Mouse (Mus musculus) intestine, postnatal 0 days (tissue): ENCODE data around the gene Vmn2r16. TPM values are rescaled to one million over a fixed set of nuclear protein-coding genes. Genes with fewer than 3 reads are reported as not detected.

ENCODE experiments used
- ATAC-seq: fragments of 200-750 bp; cut with Nextera tagmentation; 2 replicates; pipeline ENCODE4 v1.8.0; 2017; ENCODE audit warnings: mild to moderate bottlenecking, moderate TSS enrichment, moderate library complexity
- H3K27ac ChIP-seq: fragments of 300-500 bp; sonication (generic); 2 replicates; pipeline ENCODE4 v1.5.1; 2014; ENCODE audit warnings: mild to moderate bottlenecking, low read depth, low read length, moderate library complexity
- H3K27me3 ChIP-seq: fragments of 300-500 bp; sonication (generic); replicated peaks from 2 replicates; pipeline ENCODE4 v1.6.1; 2014; ENCODE audit warnings: low read length, mixed read lengths; ENCODE audit not compliant: control insufficient read depth, insufficient read depth
- H3K36me3 ChIP-seq: fragments of 300-500 bp; sonication (generic); 2 replicates; pipeline ENCODE4 v1.6.1; 2014; ENCODE audit warnings: mild to moderate bottlenecking, moderate library complexity; ENCODE audit not compliant: control insufficient read depth, insufficient read depth
- H3K4me1 ChIP-seq: fragments of 300-500 bp; sonication (generic); replicated peaks from 2 replicates; pipeline ENCODE4 v1.6.1; 2014; ENCODE audit warnings: antibody characterized with exemption, low read length, mixed read lengths; ENCODE audit not compliant: control insufficient read depth, insufficient read depth
- H3K4me2 ChIP-seq: fragments of 300-500 bp; sonication (generic); replicated peaks from 2 replicates; pipeline ENCODE4 v1.6.1; 2014; ENCODE audit warnings: low read depth, mild to moderate bottlenecking, moderate library complexity
- H3K4me3 ChIP-seq: fragments of 300-500 bp; sonication (generic); 2 replicates; pipeline ENCODE4 v1.5.1; 2014; ENCODE audit warnings: low read depth, low read length
- H3K9ac ChIP-seq: fragments of 300-500 bp; sonication (generic); 2 replicates; pipeline ENCODE4 v1.6.1; 2014; ENCODE audit warnings: mild to moderate bottlenecking, low read depth, low read length
- H3K9me3 ChIP-seq: fragments of 300-500 bp; sonication (generic); 2 replicates; pipeline ENCODE4 v1.6.1; 2016; ENCODE audit warnings: mixed run types; ENCODE audit not compliant: control insufficient read depth
- CTCF ChIP-seq: sonication (generic); IDR thresholded peaks from 2 replicates; pipeline ENCODE4 v1.5.1; 2016; ENCODE audit warnings: low read depth, mild to moderate bottlenecking, control low read depth, antibody characterized with exemption, moderate library complexity
- WGBS: fragments of 180-500 bp; shearing (Covaris S2); extraction: QIAGEN DNeasy Blood & Tissue Kit; methylation state at CpG from one replicate; pipeline ENCODE4 v1.1.7; 2014; 5-methylcytosine and 5-hydroxymethylcytosine counted together
- polyA plus RNA-seq: library from polyadenylated mRNA; unstranded; fragments of >200 nt; fragmentation: Nextera tagmentation; extraction: Ambion mirVana; gene quantifications from 2 replicates; pipeline ENCODE4 v1.2.1, GENCODE M21; 2015

The Vmn2r16 gene
- polyA plus RNA-seq: not detected in 2 replicates

DNA sequence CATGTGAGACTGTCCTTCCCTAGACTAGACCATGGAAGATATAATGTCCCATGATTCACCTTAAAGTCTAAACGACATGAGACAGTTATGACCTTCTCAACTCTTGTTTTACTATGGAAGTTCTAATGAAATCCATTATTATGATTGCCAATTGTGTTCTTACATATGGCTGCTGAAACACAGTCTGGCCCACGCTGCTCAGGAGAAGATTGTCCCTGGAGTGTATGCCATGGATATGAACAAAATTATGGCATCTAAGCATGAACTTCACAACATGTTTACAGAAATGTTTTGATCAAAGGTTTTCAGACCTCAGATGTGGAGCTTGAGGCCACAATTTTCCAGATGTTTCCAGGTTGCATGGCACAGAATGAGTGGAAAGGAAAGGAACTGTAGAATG is at the start of gene Vmn2r16:
Gene Vmn2r16 (plus strand): TSS at position 301 of the 400 bp plus-strand sequence.
- Histone ChIP-seq H3K4me3 (no peak within 1 kb of the TSS), H3K9ac (no peak within 1 kb of the TSS), H3K27me3 (no peaks in the 10 kb centered on the region), H3K27ac (no peak within 1 kb of the TSS), H3K4me2 (no peak within 1 kb of the TSS), H3K9me3 (peaks cover 7% of the 10 kb centered on the region; the same call in 1 of the 2 replicates), H3K4me1 (no peaks in the 10 kb centered on the region), H3K36me3 (no peaks in the 10 kb centered on the region)
- TF ChIP-seq CTCF: no peak
- ATAC-seq: no peak
- WGBS: 58% methylated on average over 2 of the region's 2 CpGs

GRCm38 (mm10) chr5:109294655-109295054 is 35.3 kb upstream of the Vmn2r16 start:
- WGBS: 77% methylated on average over 3 of the region's 3 CpGs
- no peak for TF ChIP-seq CTCF

DNA sequence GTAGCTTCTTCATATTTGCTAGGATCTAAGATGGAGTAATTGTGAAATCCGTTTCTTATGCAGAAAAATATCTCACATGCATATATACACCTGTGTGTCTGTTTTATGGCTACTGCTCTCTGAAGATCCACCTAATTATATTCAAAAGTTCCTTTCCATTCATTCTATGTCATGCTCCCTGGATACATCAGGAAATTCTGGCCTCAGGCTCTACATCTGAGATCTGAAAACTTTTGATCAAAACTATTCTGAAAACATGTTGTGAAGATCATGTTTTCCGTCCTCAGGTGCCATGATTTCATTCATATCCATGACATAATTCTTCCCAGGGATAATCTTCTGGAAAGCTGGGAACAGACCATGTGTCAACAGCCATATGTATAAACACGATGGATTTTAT is 32.4 kb upstream of the Vmn2r16 start, which contains the start of gene Vmn2r15:
Gene Vmn2r15 (minus strand): TSS at position 101 of the 400 bp plus-strand sequence.
- H3K9me3 ChIP-seq: no peaks in the 10 kb centered on the region
- no peak for TF ChIP-seq CTCF
- H3K9ac ChIP-seq: no peak within 1 kb of the TSS
- H3K4me3 ChIP-seq: no peak within 1 kb of the TSS
- 55% methylated on average over 3 of the region's 3 CpGs for WGBS
- no peak within 1 kb of the TSS for H3K27ac ChIP-seq
- H3K4me1 ChIP-seq: no peaks in the 10 kb centered on the region
- H3K36me3 ChIP-seq: no peaks in the 10 kb centered on the region
- ATAC-seq: no peak
- H3K27me3 ChIP-seq: no peaks in the 10 kb centered on the region
- H3K4me2 ChIP-seq: no peak within 1 kb of the TSS

More at GRCm38 (mm10) chr5:109294655-109295054, 35.3 kb upstream of the Vmn2r16 start:
- Histone ChIP-seq H3K36me3 (no peaks in the 10 kb centered on the region), H3K4me2 (no peak overlapping the region), H3K9me3 (no peaks in the 10 kb centered on the region), H3K9ac (no peak overlapping the region), H3K4me1 (no peaks in the 10 kb centered on the region), H3K4me3 (no peak overlapping the region), H3K27ac (no peak overlapping the region), H3K27me3 (no peaks in the 10 kb centered on the region)
- no peak for ATAC-seq

- H3K9me3 ChIP-seq: no peaks in the 10 kb centered on the region
- no peak within 1 kb of the TSS for H3K4me3 ChIP-seq
- no peaks in the 10 kb centered on the region for H3K4me1 ChIP-seq
- WGBS: 54% methylated on average over 2 of the region's 2 CpGs
- ATAC-seq: no peak
- no peak within 1 kb of the TSS for H3K9ac ChIP-seq
- no peak within 1 kb of the TSS for H3K4me2 ChIP-seq
- no peaks in the 10 kb centered on the region for H3K27me3 ChIP-seq
- TF ChIP-seq CTCF: no peak
- no peak within 1 kb of the TSS for H3K27ac ChIP-seq
- H3K36me3 ChIP-seq: no peaks in the 10 kb centered on the region
These were observed 89.4 kb downstream of the Vmn2r16 start, which contains the start of gene Vmn2r17 for GRCm38 (mm10) chr5:109419388-109419787. Gene Vmn2r17 (plus strand): TSS chr5:109419688.

Other genes starting within 250 kb of the Vmn2r16 start
- gene Vmn2r12, start 232.2 kb upstream of the Vmn2r16 start, polyA plus RNA-seq: not detected in 2 replicates
- not detected in 2 replicates for gene Vmn2r13, start 138.0 kb upstream of the Vmn2r16 start, polyA plus RNA-seq
- gene Vmn2r14, start 105.5 kb upstream of the Vmn2r16 start, polyA plus RNA-seq: not detected in 2 replicates
- not detected in 2 replicates for gene Vmn2r15, start 32.5 kb upstream of the Vmn2r16 start, polyA plus RNA-seq
- not detected in 2 replicates for gene Vmn2r17, start 89.5 kb downstream of the Vmn2r16 start, polyA plus RNA-seq
- gene Crlf2, start 228.8 kb downstream of the Vmn2r16 start, polyA plus RNA-seq: 12.0 and 13.1 TPM in 2 replicates